Comparison of ENCODE assay signal across 8 mouse cellular contexts in genomic region chr7:135668852-135669739, GRCm38 (mm10). TPM values are rescaled to one million over a fixed set of nuclear protein-coding genes. Genes with fewer than 3 reads are reported as not detected.
DNase-seq lines count a peak whose midpoint lies in the region; ATAC-seq and TF ChIP-seq lines count a peak whose summit lies in the region.

No protein-coding gene starts in this region.

- H3K9ac ChIP-seq in lung, embryonic 14.5 days: no peak overlapping the region
- no peak overlapping the region for H3K9ac ChIP-seq in forebrain, embryonic 13.5 days
- no peak overlapping the region for H3K9ac ChIP-seq in hindbrain, postnatal 0 days (replicated peaks; ENCODE audit: low read length)
- no peak overlapping the region for H3K9ac ChIP-seq in midbrain, embryonic 12.5 days (replicated peaks)
- H3K9ac ChIP-seq in stomach, embryonic 16.5 days (ENCODE audit: low read length): no peak overlapping the region

- H3K27me3 ChIP-seq in lung, embryonic 14.5 days (ENCODE audit: insufficient read depth, low read length): no peaks in the 10 kb centered on the region
- H3K27me3 ChIP-seq in forebrain, embryonic 13.5 days: no peaks in the 10 kb centered on the region
- no peaks in the 10 kb centered on the region for H3K27me3 ChIP-seq in hindbrain, postnatal 0 days (ENCODE audit: insufficient read depth, low read length)
- H3K27me3 ChIP-seq in midbrain, embryonic 12.5 days: peaks cover 7% of the 10 kb centered on the region; the same call in 1 of the 2 replicates
- no peaks in the 10 kb centered on the region for H3K27me3 ChIP-seq in stomach, embryonic 16.5 days (ENCODE audit: control insufficient read depth, insufficient read depth, low read length)

- peak; percentile 46 for ATAC-seq in lung, embryonic 14.5 days (ENCODE audit: insufficient read depth)
- ATAC-seq in forebrain, embryonic 13.5 days: peak; percentile 75
- peak; percentile 46 for ATAC-seq in hindbrain, postnatal 0 days
- peak; percentile 60; the same call in 1 of the 2 replicates for ATAC-seq in midbrain, embryonic 12.5 days (ENCODE audit: low FRiP score, low read depth)
- peak; percentile 51; the same call in 1 of the 2 replicates for ATAC-seq in stomach, embryonic 16.5 days (ENCODE audit: insufficient read depth, low FRiP score)

- H3K36me3 ChIP-seq in lung, embryonic 14.5 days (ENCODE audit: insufficient read depth): no peaks in the 10 kb centered on the region
- no peaks in the 10 kb centered on the region for H3K36me3 ChIP-seq in forebrain, embryonic 13.5 days (ENCODE audit: poor library complexity, severe bottlenecking)
- no peaks in the 10 kb centered on the region for H3K36me3 ChIP-seq in hindbrain, postnatal 0 days (ENCODE audit: insufficient read depth, low read length)
- no peaks in the 10 kb centered on the region for H3K36me3 ChIP-seq in midbrain, embryonic 12.5 days
- no peaks in the 10 kb centered on the region for H3K36me3 ChIP-seq in stomach, embryonic 16.5 days (ENCODE audit: control insufficient read depth, insufficient read depth, low read length)

- peak; percentile 92 for TF ChIP-seq CTCF in lung, embryonic 14.5 days (IDR thresholded peaks at IDR 0.05; ENCODE audit: low read depth)
- TF ChIP-seq CTCF in lung, adult 2 months (IDR thresholded peaks at IDR 0.05; ENCODE audit: insufficient read depth, low read length): no peak
- TF ChIP-seq CTCF in hindbrain, postnatal 0 days (IDR thresholded peaks at IDR 0.05; ENCODE audit: low read depth): peak; percentile 94

- DNase-seq in lung, embryonic 14.5 days: peak; percentile 89
- DNase-seq in lung, adult 2 months: no peak
- peak; percentile 48 for DNase-seq in c-Kit-negative CD71-positive TER-119-positive erythroid progenitor cells, embryonic 14.5 days (ENCODE audit: low read depth, low spot score)
- peak; percentile 90 for DNase-seq in hindbrain, postnatal 0 days (ENCODE audit: low spot score)
- peak; percentile 47 to 66 for DNase-seq in left cerebral cortex, adult 18-20 months (ENCODE audit: low spot score in 2 of 2)

- no peak overlapping the region for H3K27ac ChIP-seq in lung, embryonic 14.5 days (ENCODE audit: low read depth)
- H3K27ac ChIP-seq in forebrain, embryonic 13.5 days: no peak overlapping the region
- H3K27ac ChIP-seq in hindbrain, postnatal 0 days: no peak overlapping the region
- no peak overlapping the region for H3K27ac ChIP-seq in midbrain, embryonic 12.5 days (replicated peaks)
- H3K27ac ChIP-seq in stomach, embryonic 16.5 days (ENCODE audit: low read length): no peak overlapping the region

- no peak for TF ChIP-seq POLR2A in lung, adult 2 months (IDR thresholded peaks at IDR 0.05; ENCODE audit: borderline replicate concordance, extremely low read depth, low read depth, low read length)

- 29% methylated on average over 16 of the region's 16 CpGs for WGBS in lung, embryonic 14.5 days
- 39% methylated on average over 16 of the region's 16 CpGs for WGBS in lung, adult 2 months
- WGBS in forebrain, embryonic 13.5 days: 45% methylated on average over 16 of the region's 16 CpGs
- WGBS in hindbrain, postnatal 0 days: 31% methylated on average over 16 of the region's 16 CpGs
- WGBS in midbrain, embryonic 12.5 days: 33% methylated on average over 16 of the region's 16 CpGs
- WGBS in stomach, embryonic 16.5 days: 32% methylated on average over 16 of the region's 16 CpGs

- H3K4me1 ChIP-seq in lung, embryonic 14.5 days (ENCODE audit: insufficient read depth): no peaks in the 10 kb centered on the region
- H3K4me1 ChIP-seq in lung, adult 2 months (ENCODE audit: control insufficient read depth, insufficient read depth, low read length): no peaks in the 10 kb centered on the region
- H3K4me1 ChIP-seq in forebrain, embryonic 13.5 days: no peaks in the 10 kb centered on the region
- H3K4me1 ChIP-seq in hindbrain, postnatal 0 days (ENCODE audit: insufficient read depth, low read length): no peaks in the 10 kb centered on the region
- peaks cover 4% of the 10 kb centered on the region; the same call in 1 of the 2 replicates for H3K4me1 ChIP-seq in midbrain, embryonic 12.5 days
- H3K4me1 ChIP-seq in stomach, embryonic 16.5 days (ENCODE audit: control insufficient read depth, insufficient read depth, low read length): no peaks in the 10 kb centered on the region

- no peak overlapping the region for H3K4me3 ChIP-seq in lung, embryonic 14.5 days (ENCODE audit: low read depth, low read length)
- H3K4me3 ChIP-seq in lung, adult 2 months (replicated peaks; ENCODE audit: extremely low read depth, low read depth, low read length): no peak overlapping the region
- H3K4me3 ChIP-seq in forebrain, embryonic 13.5 days: no peak overlapping the region
- H3K4me3 ChIP-seq in hindbrain, postnatal 0 days (ENCODE audit: low read length): no peak overlapping the region
- H3K4me3 ChIP-seq in midbrain, embryonic 12.5 days: no peak overlapping the region
- no peak overlapping the region for H3K4me3 ChIP-seq in stomach, embryonic 16.5 days (replicated peaks; ENCODE audit: low read length)

- H3K9me3 ChIP-seq in lung, embryonic 14.5 days (ENCODE audit: low read depth, low read length): no peaks in the 10 kb centered on the region
- H3K9me3 ChIP-seq in forebrain, embryonic 13.5 days (replicated peaks): no peaks in the 10 kb centered on the region
- no peaks in the 10 kb centered on the region for H3K9me3 ChIP-seq in hindbrain, postnatal 0 days (ENCODE audit: low read length)
- H3K9me3 ChIP-seq in midbrain, embryonic 12.5 days: no peaks in the 10 kb centered on the region
- H3K9me3 ChIP-seq in stomach, embryonic 16.5 days (replicated peaks; ENCODE audit: control insufficient read depth, low read length): no peaks in the 10 kb centered on the region

- no peak overlapping the region for H3K4me2 ChIP-seq in lung, embryonic 14.5 days
- H3K4me2 ChIP-seq in forebrain, embryonic 13.5 days: no peak overlapping the region
- H3K4me2 ChIP-seq in hindbrain, postnatal 0 days (ENCODE audit: low read depth, low read length): no peak overlapping the region
- H3K4me2 ChIP-seq in midbrain, embryonic 12.5 days (replicated peaks): no peak overlapping the region
- H3K4me2 ChIP-seq in stomach, embryonic 16.5 days (ENCODE audit: low read depth, low read length): no peak overlapping the region

RNA-seq across cellular contexts. Expression of gene Mki67, which starts 47.1 kb away (rescaled TPM):
- polyA plus RNA-seq in lung, embryonic 14.5 days (2014; fragmentation: Nextera tagmentation; extraction: Ambion mirVana): 80.7 and 81.1 TPM in 2 replicates
- 0.32 and 0.73 TPM in 2 replicates for polyA plus RNA-seq in lung, adult 2 months (2012; rRNA removed)
- polyA plus RNA-seq in forebrain, embryonic 13.5 days (2015; fragmentation: Nextera tagmentation; extraction: Ambion mirVana): 40.4 and 40.9 TPM in 2 replicates
- total RNA-seq in hindbrain, postnatal 0 days (2014; rRNA removed): 17.5 and 29.4 TPM in 2 replicates
- 10.6 and 10.8 TPM in 2 replicates for polyA plus RNA-seq in hindbrain, postnatal 0 days (2015; fragmentation: Nextera tagmentation; extraction: Ambion mirVana)
- total RNA-seq in left cerebral cortex, adult 18-20 months (2021): under 1 TPM; 0.12 to 0.30 TPM
- polyA plus RNA-seq in midbrain, embryonic 12.5 days (2016; fragmentation: Nextera tagmentation; extraction: Ambion mirVana): 50.9 and 54.9 TPM in 2 replicates
- 27.7 and 34.4 TPM in 2 replicates for polyA plus RNA-seq in stomach, embryonic 16.5 days (2015; fragmentation: Nextera tagmentation; extraction: Ambion mirVana)
